Mouse (Mus musculus) heart, postnatal 10 days (tissue): ENCODE measurements around the gene Mboat2. TPM values are rescaled to one million over a fixed set of nuclear protein-coding genes. Genes with fewer than 3 reads are reported as not detected.

Experiments
- DNase-seq, 2 experiments: peaks; one replicate each; pipeline ENCODE4 v3.0.0; 2021
- intact Hi-C: fragments of 180-260 bp; cut with DNase I; formaldehyde crosslinking; loops from one replicate; pipeline ENCODE4 v1.15.1; 2025
- total RNA-seq, 2 experiments: library from RNA; stranded (reverse); gene quantifications; 2 replicates each; pipeline ENCODE4 v1.2.3; 2021

The Mboat2 gene
- total RNA-seq, 2 experiments from 2014 or later = 17.3 to 18.3 TPM

DNA sequence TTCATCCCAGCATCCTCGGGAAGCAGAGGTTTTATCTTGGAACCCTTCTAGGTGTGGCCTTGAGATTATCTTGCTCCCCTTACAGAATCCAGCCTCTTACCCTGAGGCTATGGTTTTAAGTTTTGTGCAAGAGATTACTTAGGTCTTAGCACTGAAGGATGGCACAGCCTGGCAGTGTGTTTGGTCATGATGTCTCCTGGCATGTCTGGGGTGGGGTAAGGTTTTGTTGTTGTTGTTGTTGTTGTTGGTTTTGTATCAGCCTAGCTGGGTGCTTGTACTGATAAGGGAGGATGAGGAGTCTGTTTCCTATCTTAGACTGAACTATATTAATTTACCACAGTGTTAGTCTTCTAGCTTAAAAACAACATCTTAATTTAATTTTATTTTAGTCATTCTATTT, 105.6 kb downstream of the Mboat2 start:
- intact Hi-C loops = no loop called here

DNA sequence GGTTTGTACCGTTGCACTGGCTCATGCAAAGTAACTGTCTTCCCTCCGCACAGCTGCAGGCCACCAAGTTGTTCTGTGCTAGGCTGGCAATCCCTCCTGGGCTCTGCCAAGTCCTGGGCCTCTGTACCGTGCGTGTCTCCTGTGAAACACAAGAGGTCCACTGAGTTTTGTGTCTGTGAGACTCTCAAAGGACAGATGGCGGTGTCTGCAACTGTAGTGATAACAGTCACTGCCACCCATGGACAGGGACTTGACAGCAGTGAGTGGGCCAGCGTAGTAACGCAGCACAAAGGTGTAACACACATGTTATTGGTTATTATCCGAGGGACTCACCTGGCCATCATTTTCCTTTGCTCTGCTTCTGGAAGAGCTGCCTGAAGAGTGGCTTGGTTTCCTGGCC, 108.7 kb downstream of the Mboat2 start:
- intact Hi-C loops = no loop called here
- no peak for DNase-seq

More for the DNA sequence above, 105.6 kb downstream of the Mboat2 start:
- DNase-seq = no peak

- intact Hi-C loops = no loop called here
- DNase-seq = no peak
Measured at GRCm38 (mm10) chr12:24942619-24943287, 112.1 kb downstream of the Mboat2 start.

GRCm38 (mm10) chr12:24943427-24943826, 112.7 kb downstream of the Mboat2 start:
- intact Hi-C loops = no loop called here

DNA sequence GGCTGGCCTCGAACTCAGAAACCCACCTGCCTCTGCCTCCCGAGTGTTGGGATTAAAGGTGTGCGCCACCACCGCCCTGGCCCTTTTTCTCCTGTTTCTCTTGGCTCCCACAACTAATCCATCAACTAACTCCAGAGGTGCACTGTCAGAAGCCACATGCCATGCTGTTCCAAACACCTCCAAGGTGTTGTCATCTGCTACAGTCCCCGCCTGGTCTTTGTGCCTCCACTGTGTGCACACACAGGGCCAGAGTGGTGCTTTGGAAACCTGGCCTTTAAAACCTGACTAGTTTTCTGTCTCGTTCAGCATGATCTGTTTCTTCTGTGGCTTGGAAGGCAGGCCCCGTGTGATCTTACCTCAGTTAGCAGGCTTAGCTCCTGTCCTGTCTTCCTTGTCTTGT, 113.9 kb downstream of the Mboat2 start:
- DNase-seq = no peak
- intact Hi-C loops = no loop called here

More at GRCm38 (mm10) chr12:24943427-24943826, 112.7 kb downstream of the Mboat2 start:
- no peak for DNase-seq

- intact Hi-C loops = loop anchor here (5.0 kb wide), 1 partner anchor 115 kb away; the partner anchor contains the start of gene Mboat2
- DNase-seq = no peak
Measured at GRCm38 (mm10) chr12:24947065-24947464, 116.4 kb downstream of the Mboat2 start.

DNA sequence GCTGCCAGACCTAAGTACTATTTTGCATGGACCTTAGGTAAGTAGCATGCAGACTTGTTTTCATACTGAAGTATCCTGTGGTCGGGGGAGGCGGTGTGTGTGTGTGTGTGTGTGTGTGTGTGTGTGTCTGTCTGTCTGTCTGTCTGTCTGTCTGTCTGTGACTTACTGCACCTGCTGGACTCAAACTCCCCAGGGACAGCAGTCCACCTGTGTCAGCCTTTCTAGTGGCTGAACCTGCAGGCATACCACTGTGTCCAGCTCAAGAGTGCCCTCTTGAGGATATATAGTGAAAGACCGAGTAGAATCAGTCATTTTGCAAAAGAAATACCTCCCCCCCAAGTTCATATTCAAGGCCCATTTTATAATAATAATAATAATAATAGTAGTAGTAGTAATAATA, 117.7 kb downstream of the Mboat2 start:
- intact Hi-C loops = loop anchor here (1.0 to 5.0 kb wide), 3 partner anchors 116 to 238 kb away; partner anchors contain the start of gene Mboat2
- DNase-seq = peak; percentile 44 to 68

DNA sequence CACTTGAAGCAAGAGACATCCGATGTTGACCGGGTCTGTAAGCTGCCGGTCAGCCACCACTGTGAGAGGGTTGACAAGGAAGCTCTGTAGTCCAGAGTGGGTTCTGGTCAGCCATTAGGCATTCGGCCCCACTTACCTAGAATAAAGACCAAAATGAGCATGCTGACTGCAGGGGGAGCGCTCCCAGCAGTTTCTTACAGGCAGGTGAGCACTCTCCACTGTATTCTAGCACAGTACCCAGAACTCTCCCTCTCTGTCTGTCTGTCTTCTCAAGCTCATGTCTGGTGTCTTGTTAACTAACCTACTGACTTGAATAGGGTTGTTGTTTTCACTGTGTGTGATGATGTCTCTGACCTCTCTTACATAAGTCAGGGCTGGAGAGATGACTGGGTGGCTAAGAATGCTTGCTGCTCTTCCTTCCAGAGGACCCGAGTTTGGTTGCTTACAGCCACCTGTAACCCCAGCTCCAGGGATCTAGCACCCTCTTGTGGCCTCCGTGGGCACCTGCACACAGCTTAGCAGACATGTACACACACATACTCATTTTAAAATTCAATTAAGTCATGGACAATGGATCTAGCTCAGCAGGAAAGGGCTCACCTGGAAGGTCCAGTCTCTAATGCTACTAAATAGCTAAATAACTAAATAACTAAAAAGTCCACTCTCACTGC, 119.8 kb downstream of the Mboat2 start:
- intact Hi-C loops = no loop called here
- DNase-seq = no peak

- intact Hi-C loops = no loop called here
- peak; percentile 67 to 81 for DNase-seq
Measured at GRCm38 (mm10) chr12:24952147-24952546, 121.5 kb downstream of the Mboat2 start.

DNA sequence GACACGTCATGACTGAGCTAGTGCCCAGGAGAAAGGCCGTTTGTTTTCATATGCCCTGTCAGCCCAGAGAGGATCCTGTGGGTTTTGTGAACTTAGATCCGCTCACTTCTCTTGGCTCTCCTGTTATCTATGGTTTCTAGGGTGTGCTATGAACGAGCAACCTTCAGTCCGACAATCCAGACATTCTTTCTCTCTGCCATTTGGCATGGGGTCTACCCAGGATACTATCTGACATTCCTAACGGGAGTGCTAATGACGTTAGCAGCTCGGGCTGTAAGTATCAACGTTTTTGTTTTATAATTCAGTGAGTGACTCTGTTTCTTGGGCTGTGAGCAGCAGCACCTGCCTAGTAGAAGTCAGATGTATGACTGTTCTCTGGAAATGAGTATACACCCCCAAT, 124.5 kb downstream of the Mboat2 start:
- intact Hi-C loops = no loop called here
- DNase-seq = no peak

- intact Hi-C loops = no loop called here
Measured at GRCm38 (mm10) chr12:24958526-24958925, 127.8 kb downstream of the Mboat2 start.

GRCm38 (mm10) chr12:24961821-24962220, 131.1 kb downstream of the Mboat2 start:
- intact Hi-C loops = no loop called here

More at GRCm38 (mm10) chr12:24958526-24958925, 127.8 kb downstream of the Mboat2 start:
- no peak for DNase-seq

DNA sequence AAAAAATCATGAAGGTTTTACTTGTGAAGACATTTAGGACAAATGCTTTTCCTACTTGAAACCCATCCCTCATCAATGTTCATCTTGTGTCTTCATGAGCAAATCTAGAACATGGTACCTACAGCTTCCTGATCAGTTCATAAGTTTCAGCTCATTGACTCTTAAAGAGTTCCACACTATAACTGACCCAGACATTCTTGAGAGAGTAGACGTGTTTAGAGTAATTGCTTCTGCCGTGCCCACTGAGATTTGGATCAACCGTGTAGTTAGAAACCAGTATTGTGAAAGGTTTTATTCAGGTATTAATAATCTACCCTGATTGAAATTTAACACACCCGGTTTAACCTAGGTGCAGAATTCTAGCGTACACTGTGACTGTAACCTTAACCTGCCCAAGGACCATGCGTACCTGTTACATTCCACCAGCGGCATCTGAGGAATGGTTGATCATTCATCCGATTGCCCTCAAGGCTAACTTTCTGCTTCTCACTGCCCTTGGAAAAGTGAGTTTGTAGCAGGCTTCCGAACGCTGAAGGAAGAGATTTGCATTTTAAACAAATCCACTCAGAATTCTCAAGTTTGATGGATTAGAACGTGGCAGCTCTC, 131.8 kb downstream of the Mboat2 start:
- intact Hi-C loops = no loop called here
- no peak for DNase-seq

More at GRCm38 (mm10) chr12:24961821-24962220, 131.1 kb downstream of the Mboat2 start:
- no peak for DNase-seq

DNA sequence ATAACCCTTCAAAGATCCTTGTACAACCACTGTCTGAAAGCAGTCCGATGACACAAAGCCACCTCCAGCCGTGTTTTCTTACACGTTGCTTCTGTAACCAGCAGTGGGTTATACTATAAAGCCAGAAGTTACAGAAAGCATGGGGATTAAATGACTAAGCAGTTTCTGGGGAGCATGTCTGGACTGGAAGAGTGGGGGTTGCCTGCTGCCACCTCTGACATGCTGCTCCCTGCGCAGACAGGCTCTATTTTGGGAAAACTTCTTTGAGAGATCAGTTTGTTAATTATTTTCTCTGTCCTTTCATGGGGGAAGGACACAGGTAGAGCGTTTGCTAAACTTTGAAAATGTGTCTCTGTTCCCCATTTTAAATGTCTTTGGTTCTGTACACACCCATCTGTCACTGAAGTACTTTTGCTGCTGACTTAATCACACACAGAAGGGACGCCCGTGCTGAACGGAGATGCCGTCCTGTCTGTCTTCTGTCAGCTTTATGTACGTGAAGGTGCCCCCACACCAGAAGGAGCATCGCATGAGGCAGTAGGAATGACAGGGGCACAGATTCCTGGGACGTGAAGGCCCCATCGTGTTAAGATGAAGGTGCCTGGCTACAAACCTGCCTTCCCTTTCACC, 132.8 kb downstream of the Mboat2 start:
- peak; percentile 26 to 37 for DNase-seq
- intact Hi-C loops = no loop called here

- no peak for DNase-seq
- intact Hi-C loops = no loop called here
Measured at GRCm38 (mm10) chr12:24965406-24965805, 134.7 kb downstream of the Mboat2 start.

DNA sequence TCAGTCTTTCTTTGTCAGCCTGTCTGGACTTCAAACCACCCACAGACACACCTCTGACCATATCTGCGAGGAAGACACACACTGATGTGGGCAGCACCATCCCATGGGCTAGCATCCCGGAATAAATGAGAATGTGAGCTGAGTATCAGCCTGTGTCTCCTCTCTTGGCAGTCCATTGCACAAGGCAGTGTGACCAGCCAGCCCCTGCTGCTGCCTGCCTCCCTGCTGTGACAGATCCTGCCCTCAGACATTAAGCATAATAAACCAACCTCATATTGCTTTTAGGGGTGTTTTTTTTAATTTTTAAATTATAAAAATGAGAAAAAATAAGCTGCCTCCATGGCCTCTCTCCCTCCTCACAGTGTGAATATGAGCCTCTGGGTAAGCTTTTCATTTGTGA, 135.4 kb downstream of the Mboat2 start:
- no peak for DNase-seq
- intact Hi-C loops = no loop called here

GRCm38 (mm10) chr12:24971490-24972200, 141.0 kb downstream of the Mboat2 start:
- no peak for DNase-seq
- intact Hi-C loops = no loop called here

DNA sequence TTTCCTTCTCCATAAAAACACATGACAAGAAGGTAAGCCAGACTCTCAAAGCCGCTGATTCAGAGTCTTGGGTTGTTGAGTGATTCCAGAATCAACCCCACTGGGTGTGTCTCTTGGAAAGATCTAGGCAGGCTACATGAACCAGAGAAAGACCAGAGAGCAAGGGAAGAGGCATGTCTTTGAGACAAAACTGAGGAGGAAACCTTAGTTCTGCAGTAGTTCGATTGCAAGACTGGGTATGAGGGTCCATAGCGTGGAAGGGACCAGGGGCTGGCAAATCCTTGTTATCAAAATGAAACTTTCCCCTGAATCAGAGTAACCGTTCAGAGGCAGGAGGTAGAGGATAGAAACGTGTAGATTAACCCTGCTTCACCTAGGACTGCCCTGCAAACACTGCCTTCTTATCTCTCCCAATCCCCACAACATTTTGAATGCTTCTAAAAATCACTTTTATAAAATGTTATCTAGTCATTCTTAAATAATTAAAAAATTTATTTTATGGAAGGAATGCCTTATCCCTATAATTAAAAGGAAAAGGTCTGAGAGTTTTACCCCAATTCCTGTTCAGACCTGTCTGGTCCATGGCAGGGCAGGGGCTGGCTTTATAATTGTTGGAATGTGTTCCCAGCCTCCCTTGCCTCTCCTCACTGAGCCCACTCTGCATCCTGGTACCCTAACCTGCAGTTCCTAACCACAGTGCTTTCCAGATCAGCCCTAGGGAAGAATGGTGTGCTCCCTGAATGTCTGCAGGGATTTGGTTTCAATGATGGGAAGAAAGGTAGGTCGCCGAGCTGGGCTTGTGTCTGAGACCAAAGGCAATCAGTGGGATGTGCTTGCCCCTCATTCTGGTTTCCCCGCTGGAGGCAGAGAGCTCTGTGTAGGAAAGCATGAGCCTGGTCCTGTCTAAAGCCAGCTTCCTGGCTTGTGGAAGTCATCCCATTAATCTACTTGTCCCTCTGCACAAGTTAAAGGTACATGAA, 142.0 kb downstream of the Mboat2 start:
- intact Hi-C loops = no loop called here
- DNase-seq = no peak

DNA sequence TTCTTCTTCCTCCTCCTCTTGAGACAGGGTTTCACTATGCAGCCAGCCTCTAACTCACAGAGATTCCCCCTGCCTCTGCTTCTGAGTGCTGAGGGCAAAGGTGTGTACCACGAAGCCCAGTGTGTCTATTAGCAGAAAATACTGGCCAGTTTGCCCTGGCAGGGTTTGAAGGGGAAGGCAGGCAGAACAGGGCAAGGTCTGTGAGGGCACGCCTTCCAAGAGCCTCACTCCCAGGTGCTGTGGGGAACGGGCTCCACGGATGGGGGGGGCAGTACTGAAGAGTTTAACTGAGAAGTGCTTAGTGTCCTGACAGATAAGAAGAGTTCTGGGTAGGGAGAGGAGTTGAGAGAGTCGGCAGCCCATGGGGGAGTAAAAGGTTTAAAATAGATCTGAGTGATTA, 142.9 kb downstream of the Mboat2 start:
- DNase-seq = no peak
- intact Hi-C loops = no loop called here
